Comparison of ENCODE assay signal across 8 mouse cellular contexts in the genomic region with DNA sequence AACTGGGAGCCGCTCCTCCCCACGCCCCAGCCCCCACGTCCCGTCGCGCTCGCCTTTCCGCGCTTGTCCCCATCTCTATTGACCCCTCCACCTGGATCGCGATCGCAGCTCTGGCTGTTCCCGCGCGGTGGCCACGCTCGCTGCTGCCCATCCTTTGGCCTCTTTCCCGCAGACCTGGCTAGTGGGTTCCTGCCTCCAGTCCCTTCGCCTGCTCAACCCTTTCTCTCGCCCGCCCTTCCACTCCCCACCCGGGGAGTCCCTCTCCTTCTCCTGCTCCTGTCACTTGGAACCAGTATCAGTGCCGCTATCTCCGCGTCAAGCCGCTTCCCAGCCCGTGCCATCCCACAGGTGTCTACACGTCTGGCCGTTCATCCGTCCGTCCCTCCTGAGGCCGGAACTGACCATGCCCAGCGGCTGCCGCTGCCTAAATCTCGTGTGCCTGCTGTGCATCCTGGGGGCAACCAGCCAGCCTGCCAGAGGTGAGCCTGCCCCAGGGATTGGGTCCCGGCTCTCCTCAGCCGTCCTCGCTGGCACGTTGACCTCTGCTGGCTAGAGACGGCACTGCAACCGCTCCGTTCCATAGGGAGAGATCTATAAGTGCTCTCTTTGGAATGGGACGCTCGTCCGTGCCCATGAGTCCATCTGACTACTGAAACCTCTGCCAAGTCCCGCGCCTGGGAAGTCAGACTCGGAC. TPM values are rescaled to one million over a fixed set of nuclear protein-coding genes. Genes with fewer than 3 reads are reported as not detected.
DNase-seq lines count a peak whose midpoint lies in the region; ATAC-seq lines count a peak whose summit lies in the region.

No protein-coding gene starts in this region.

- peak; percentile 78 for DNase-seq in adipocyte (ENCODE audit: low spot score)
- DNase-seq in embryo, embryonic 10 days (ENCODE audit: low spot score) = peak; percentile 97
- peak; percentile 77 for DNase-seq in gastrocnemius, postnatal 14 days
- DNase-seq in left cerebral cortex, postnatal 10 days (ENCODE audit: extremely low spot score in 1 of 2, low spot score in 2 of 2) = peak; percentile 77 to 89
- peak; percentile 87 for DNase-seq in right cerebral cortex, postnatal 14 days
- DNase-seq in urinary bladder, postnatal 36 days (ENCODE audit: low spot score in 2 of 2) = peak; percentile 83 to 84

- intact Hi-C loops in gastrocnemius, postnatal 14 days (cut with DNase I; ENCODE audit: low total_unique reads) = loop anchor here (2.0 kb wide), 1 partner anchor 32 kb away; no protein-coding TSS in a partner anchor
- intact Hi-C loops in left cerebral cortex, postnatal 10 days (cut with DNase I) = loop anchor here (5.0 kb wide), 1 partner anchor 36 kb away; no protein-coding TSS in a partner anchor

- ATAC-seq in inflammation-experienced regulatory T-cells, adult 6 months = peak; percentile 90
- ATAC-seq in megakaryocyte-erythroid progenitor cell, adult 5-6 weeks (replicated peaks; ENCODE audit: low FRiP score, low TSS enrichment, poor library complexity, severe bottlenecking) = peak; percentile 91

RNA-seq across cellular contexts. Expression of a gene that starts 1.1 kb away (rescaled TPM):
- under 1 TPM; 0.35 to 0.59 TPM for total RNA-seq in gastrocnemius, postnatal 14 days (2021)
- not detected for polyA plus RNA-seq in inflammation-experienced regulatory T-cells, adult 6 months (2017; shearing (Covaris generic))
- 10 to 100 TPM; 52.1 to 52.5 TPM for total RNA-seq in left cerebral cortex, postnatal 10 days (2021)
- not detected in 2 replicates for total RNA-seq in megakaryocyte-erythroid progenitor cell, adult 5-6 weeks (2014; fragmentation: Nextera tagmentation)
- total RNA-seq in megakaryocyte-erythroid progenitor cell, adult 5-6 weeks (2017) = not detected in 2 replicates

RNA-seq across cellular contexts. Expression of a gene that starts 15.5 kb away (rescaled TPM):
- 10 to 100 TPM; 34.9 to 42.0 TPM for total RNA-seq in gastrocnemius, postnatal 14 days (2021)
- polyA plus RNA-seq in inflammation-experienced regulatory T-cells, adult 6 months (2017; shearing (Covaris generic)) = 10 to 100 TPM; 16.2 to 20.0 (median 19.1) TPM
- total RNA-seq in left cerebral cortex, postnatal 10 days (2021) = 10 to 100 TPM; 33.2 to 37.8 TPM
- 20.1 and 24.5 TPM in 2 replicates for total RNA-seq in megakaryocyte-erythroid progenitor cell, adult 5-6 weeks (2014; fragmentation: Nextera tagmentation)
- total RNA-seq in megakaryocyte-erythroid progenitor cell, adult 5-6 weeks (2017) = 15.8 and 18.5 TPM in 2 replicates

RNA-seq across cellular contexts. Expression of a gene that starts 29.8 kb away (rescaled TPM):
- 1 to 10 TPM; 2.3 to 2.8 TPM for total RNA-seq in gastrocnemius, postnatal 14 days (2021)
- polyA plus RNA-seq in inflammation-experienced regulatory T-cells, adult 6 months (2017; shearing (Covaris generic)) = 1 to 10 TPM; 1.8 to 3.9 (median 2.8) TPM
- total RNA-seq in left cerebral cortex, postnatal 10 days (2021) = 1 to 10 TPM; 8.1 to 8.7 TPM
- total RNA-seq in megakaryocyte-erythroid progenitor cell, adult 5-6 weeks (2014; fragmentation: Nextera tagmentation) = 5.8 and 7.0 TPM in 2 replicates
- total RNA-seq in megakaryocyte-erythroid progenitor cell, adult 5-6 weeks (2017) = 1.6 and 8.7 TPM in 2 replicates

RNA-seq across cellular contexts. Expression of a gene that starts 45.0 kb away (rescaled TPM):
- under 1 TPM; 0.29 to 0.84 TPM for total RNA-seq in gastrocnemius, postnatal 14 days (2021)
- polyA plus RNA-seq in inflammation-experienced regulatory T-cells, adult 6 months (2017; shearing (Covaris generic)) = under 1 TPM in 1 of 3 experiments, not detected in 2; 0.28 TPM
- total RNA-seq in left cerebral cortex, postnatal 10 days (2021) = 100 to 1,000 TPM; 101 to 103 TPM
- total RNA-seq in megakaryocyte-erythroid progenitor cell, adult 5-6 weeks (2014; fragmentation: Nextera tagmentation) = 0.66 and 2.7 TPM in 2 replicates
- 0.38 TPM in 1 of 2 replicates, not detected in the other for total RNA-seq in megakaryocyte-erythroid progenitor cell, adult 5-6 weeks (2017)

RNA-seq across cellular contexts. Expression of a gene that starts 50.5 kb away (rescaled TPM):
- total RNA-seq in gastrocnemius, postnatal 14 days (2021) = 10 to 100 TPM; 59.0 to 62.2 TPM
- polyA plus RNA-seq in inflammation-experienced regulatory T-cells, adult 6 months (2017; shearing (Covaris generic)) = 10 to 100 TPM; 44.2 to 58.7 (median 47.1) TPM
- 10 to 100 TPM; 73.6 to 83.9 TPM for total RNA-seq in left cerebral cortex, postnatal 10 days (2021)
- 65.9 and 69.9 TPM in 2 replicates for total RNA-seq in megakaryocyte-erythroid progenitor cell, adult 5-6 weeks (2014; fragmentation: Nextera tagmentation)
- 32.9 and 38.5 TPM in 2 replicates for total RNA-seq in megakaryocyte-erythroid progenitor cell, adult 5-6 weeks (2017)

Comparison
In these comparisons a context has a peak if more than half of its experiments do, and no peak if none do; other contexts are left out.
1. Peak in every context shown above with its lines: DNase-seq and ATAC-seq.
2. RNA of a gene that starts 1.1 kb away (total RNA-seq): 52.1 to 52.5 TPM in left cerebral cortex, postnatal 10 days; 0.35 to 0.59 TPM in gastrocnemius, postnatal 14 days and not detected in megakaryocyte-erythroid progenitor cell, adult 5-6 weeks; every median in the first group is over 10 times any median in the second.